Mouse (Mus musculus) cerebellum, postnatal 25 days (tissue): ENCODE measurements around the gene Map3k12.

Source experiments
- DNase-seq, 2 experiments: peaks; one replicate each; pipeline ENCODE4 v3.0.0; 2021; ENCODE audit warnings: mixed read lengths in 2 of 2

The Map3k12 gene

GRCm38 (mm10) chr15:102516728-102517404 is at the start of gene Map3k12:
Gene Map3k12 (minus strand): TSS chr15:102517064.
- peak; percentile 89 to 90 for DNase-seq

DNA sequence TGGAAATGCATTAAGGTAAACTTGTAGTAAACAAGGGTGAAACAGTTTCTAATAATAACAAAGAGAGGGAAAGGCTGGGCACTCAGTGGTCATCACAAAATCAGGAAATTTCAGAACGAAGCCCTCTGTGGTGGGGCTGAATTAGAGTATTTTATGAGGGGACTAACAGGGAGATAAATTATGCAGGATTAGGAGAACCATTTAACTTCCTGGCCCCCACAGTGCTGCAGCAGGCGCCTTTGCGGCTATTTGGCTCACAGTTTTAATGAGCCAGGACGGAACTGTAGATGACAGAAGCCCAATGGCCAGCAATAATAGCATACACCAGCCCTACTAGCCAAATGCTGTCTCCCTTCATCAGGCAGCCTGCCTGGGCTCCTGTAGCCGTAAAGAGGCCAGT is 46.8 kb upstream of the Map3k12 start:
- peak in 1 of 2 experiments; percentile 47 for DNase-seq

DNA sequence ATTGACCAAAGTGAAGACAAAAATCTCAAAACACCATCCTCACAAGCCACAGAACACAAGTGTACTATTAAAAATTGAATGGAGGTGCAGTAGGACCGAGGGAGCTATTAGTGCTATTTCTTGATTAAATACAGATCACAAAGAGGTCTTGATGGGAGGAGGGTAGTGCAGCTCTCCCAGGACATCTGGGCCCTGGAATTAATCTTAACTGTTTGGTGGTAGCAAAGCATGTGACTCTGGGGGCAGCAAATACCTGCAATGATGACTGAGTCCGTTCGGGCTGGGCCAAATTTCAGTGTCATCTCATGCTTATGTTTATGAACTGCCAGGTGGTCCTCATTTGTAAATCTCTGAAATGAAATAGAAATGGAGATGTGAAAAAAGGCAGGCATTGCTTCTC is 46.2 kb upstream of the Map3k12 start:
- no peak for DNase-seq

DNA sequence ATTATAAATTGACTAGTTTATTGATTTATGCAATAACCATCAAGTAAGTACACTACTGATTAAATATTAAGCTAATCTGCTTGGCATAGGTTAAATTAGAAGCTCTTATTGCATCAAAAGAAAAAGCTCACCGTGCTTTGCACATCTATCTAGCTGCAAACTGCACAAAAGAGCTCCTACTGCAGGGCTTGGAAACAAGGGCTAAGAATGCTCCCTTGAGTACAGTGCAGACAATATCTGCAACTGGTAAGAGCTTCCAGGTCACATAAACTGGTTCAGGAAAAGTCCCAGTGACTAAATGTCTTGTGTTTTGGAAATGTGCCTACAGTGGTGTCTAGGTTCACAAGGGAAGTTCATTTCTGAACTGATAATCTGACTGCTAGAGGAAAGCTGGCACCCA is 45.6 kb upstream of the Map3k12 start:
- DNase-seq: no peak

DNA sequence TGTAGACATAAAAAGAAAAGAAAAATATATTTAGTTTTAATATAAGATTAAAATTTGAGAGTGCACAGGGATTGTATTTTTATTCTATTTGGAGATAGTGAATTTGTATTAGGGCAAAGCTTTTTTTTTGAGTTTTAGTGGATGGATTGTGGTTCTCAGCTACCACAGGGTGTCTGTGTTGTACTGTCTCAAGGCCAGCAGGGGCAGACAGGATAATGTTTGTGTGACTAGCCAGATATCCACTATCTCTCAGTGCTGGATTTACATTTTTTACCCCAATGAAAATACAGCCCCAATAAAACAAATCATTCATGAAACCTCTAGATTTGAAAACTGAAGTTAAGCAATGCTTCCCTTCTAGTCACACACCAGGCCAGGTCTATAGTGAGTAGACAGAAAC is 40.7 kb upstream of the Map3k12 start:
- peak in 1 of 2 experiments; percentile 51 for DNase-seq

DNA sequence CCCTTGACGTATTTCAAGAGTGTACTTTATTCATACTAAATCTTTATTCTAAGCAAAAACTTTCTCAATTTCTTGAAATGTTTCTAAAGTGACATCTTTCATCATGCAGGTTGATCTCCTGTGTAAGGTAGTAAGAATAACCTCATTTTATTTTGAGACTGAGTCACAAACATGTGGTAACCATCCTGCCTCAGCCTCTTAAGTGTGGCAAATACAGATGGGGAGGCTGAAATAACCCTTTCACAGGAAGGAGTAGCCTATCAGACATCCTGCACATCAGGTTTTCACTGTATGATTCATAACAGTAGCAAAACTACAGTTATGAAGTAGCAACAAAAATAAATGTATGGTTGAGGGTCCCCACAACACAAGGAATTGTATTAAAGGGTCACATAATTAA is 38.7 kb upstream of the Map3k12 start:
- no peak for DNase-seq

GRCm38 (mm10) chr15:102552599-102552998 is 35.7 kb upstream of the Map3k12 start:
- DNase-seq: no peak

DNA sequence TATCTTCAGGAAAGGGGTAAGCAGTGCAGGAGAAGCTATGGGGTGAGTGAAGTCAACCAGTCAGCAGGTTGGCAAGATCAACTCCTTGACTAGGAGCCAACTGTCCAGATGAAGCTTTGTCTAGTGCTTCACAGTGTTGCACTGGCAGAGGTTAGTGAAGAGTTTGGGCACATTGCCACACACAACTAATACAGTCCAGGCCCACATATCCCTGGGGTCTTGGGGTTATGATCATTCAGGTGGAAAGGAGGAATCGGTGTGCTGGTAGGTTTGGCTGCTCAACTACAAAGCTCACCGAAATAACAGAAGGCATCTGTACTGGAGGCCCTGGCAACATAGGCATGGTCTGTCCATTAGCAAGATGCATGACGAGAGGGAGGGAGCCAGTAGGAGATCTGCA is 30.6 kb upstream of the Map3k12 start:
- DNase-seq: peak; percentile 89 to 90

DNA sequence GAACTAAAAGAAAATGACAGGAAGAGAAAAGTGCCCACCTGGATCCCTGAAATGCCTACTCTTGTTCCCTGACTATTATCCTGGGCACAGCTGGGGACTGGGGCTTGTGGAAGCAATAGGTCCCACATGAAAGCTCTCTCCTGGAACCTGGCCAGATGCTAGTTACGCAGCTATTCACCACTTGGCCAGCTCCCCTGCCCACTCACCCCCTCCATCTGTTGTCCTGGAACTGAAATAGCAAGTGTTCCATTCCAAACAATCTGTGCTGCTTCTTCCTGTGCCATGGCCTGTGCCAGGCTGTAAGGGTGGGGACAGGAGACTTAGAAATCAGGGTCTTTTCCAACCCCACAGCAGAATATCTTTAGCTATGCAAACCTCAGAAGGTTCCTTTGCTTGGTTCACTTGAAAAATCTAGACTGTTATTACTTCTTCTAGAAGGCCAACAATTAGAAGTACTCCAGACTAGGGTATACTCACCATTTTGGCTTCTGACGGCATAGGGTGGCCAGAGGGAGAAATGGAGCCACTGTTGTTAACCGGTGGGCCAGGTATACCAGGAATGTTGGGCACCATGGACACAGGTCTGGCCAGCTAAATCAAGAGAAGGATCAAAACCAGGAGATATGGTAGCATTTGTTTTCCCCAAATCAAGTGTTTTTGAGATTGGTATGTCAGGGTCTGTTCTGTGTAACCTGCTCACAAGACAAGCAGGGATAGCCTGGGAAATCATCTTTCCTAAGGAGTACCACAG is 30.0 kb upstream of the Map3k12 start:
- DNase-seq: peak; percentile 94 to 97

GRCm38 (mm10) chr15:102546246-102546645 is 29.4 kb upstream of the Map3k12 start:
- DNase-seq: peak; percentile 51 to 63

DNA sequence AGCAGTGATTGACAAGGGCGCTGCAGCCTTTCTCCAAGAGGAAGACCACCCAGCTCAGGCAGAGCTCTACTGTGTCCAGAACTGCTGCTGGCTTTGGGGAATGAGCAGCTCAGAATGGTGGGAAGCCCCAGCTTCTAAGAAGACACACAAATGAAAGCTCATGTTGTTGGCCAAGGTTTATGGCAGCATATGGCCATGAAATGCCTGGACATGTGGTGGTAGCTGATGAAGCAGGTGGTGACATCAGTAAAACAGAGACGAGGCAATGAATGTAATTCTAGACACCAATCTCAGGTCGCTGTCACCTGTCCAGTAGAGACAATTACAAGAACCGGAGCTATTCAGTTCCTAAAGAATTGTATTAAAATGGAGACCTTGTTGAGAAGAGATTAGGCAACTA is 27.9 kb upstream of the Map3k12 start:
- DNase-seq: peak; percentile 90 to 92

DNA sequence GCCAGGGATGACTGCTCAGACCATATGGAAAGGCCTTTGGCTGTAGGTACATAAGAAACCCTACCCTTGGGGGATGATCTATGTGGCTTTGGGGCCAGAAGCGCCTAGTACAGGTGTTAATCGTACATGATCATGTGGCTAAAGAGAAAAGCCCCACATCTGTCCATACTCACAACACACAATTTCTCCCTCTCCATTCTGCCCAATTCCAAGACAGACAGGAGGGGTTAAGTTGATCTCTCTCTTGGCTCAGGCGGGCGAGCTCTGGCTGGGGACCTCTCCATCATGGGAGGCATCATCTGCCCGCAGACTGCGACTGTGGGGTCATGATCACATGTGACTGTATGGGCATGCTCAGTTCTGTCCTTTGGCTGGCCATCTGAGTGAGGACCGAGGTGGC is 17.1 kb upstream of the Map3k12 start:
- DNase-seq: peak in 1 of 2 experiments; percentile 32

DNA sequence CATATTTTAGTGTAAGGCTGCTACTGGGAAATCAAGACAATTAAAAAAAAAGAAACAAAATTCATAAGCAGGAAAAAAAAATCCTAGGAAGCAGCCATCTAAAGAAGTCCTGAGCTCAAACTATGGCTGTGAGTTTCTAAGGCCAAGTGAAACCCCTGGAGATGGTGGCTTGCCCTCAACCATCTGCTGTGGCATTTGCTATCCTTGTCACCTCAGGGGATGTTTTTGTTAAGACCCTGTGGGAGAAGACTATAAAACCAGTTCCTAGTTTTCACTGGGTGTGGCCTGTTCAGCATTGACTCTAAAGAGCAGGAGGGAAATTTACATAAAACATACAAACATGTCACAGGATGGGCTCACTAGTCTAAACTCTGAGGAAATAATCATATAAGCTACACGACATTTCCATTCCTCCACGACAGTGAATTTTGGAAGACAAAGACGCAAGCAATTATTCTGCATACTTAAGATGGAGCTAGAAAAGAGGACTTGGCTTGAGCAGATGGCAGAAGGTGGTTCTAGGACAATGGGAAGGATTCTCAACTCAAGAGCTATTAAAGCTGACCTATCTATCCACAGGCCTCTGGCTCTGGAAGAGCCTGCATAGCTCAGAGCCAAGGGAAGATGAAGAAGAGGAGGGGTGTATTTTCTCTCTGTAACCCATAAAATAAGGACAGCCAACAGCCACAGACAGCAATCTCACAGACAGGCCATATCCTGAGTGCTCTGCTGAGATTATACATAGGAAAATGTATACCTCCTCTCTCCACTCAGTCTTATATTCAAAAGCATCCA is 15.4 kb upstream of the Map3k12 start:
- peak; percentile 55 to 67 for DNase-seq

DNA sequence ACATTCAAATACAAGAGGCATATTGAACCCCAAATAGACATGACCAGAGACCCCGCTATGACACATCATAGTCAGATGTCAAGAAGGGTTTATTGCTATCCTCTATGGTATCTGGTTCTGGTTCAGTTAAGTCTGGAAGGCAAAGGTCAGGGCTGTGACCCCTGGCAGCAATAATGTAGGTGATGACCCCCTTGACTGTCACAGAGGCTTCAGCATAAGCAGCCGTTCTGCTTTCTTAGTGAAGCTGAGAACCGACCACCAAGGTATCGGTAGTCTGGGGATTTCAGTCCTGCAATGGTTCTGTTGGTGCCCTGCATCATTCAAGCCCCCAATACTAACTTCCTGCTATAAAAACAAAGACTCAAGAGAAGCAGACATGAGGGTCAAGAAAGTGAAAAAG is 14.7 kb upstream of the Map3k12 start:
- DNase-seq: no peak

DNA sequence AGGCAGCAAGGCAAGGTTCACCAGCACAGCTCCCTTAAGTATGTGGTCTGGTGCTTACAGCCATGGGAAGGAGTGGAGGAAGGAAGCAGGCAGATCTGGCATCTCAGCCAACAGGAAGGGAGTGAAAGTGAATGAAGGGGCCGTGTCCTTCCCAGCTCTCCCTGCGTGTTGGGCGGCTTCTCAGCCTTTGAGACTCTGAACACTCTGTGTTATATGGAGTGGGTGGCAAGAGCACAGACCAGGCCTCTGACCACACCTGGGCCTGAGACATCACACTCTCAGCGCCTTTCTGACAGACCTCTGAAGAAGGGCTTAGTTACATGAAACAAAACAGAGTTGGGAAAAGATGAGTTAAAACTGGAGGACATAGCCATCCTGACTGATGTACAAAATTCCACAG is 13.7 kb upstream of the Map3k12 start:
- DNase-seq: no peak

DNA sequence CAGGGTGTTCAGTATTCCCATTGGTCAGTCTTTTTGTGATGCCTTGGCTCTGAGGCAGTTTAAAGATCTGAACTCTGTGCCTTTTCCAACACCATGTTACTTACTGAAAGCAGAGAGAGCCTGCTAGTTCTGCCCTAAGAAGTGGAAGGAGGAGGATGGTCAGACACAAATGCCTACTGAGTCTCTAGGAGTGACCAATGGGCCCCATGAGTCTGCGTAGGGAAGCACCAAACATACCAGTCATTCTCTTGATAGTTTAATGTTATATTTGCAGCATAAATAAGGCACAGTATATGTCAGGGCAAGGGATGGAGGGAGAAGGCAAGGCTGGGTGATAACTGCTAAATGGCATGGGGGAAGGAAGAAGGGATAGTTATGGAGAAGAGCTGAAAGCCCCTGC is 11.5 kb upstream of the Map3k12 start:
- DNase-seq: no peak

GRCm38 (mm10) chr15:102527936-102528335 is 11.1 kb upstream of the Map3k12 start:
- peak in 1 of 2 experiments; percentile 59 for DNase-seq

DNA sequence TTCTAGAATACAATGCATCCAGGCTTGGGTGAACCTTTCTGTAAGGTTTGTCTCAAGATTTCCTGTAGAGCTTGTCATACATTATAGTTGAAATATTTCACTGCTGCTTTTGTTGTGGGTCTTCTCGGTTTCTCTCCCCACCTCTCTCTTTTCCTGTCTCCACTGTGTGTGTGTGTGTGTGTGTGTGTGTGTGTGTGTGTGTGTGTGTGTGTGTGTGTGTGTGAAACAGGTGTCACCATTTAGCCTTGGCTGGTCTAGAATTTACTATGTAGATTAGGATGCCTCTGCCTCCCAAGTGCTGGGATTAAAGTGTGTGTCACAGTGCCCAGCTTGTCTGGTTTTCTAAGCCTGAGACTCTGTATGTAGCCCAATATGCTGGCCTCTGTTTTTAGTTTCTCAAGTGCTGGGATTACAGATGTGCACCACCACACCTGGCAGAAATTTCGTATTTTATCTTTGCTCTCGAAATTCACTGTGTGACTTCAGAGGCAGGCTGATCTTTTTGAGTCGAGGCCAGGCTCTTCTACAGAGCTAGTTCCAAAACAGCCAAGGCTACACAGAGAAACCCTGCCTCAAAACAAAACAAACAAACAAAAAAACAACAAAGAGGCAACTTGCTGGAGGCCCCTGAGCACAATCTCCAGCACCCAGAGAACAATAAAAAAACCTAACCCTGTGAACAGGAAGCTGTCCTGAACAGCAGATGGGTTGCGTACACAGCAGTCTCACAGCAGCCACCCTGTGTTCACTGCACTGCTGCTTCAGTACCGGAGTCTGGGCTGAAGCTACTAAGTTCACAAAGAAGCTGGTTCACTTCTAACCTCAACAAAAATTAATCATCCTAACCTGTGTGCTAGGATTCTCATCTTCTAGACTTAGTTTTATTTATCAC is 9.5 kb upstream of the Map3k12 start:
- no peak for DNase-seq

- DNase-seq: peak; percentile 91 to 92
Observed at GRCm38 (mm10) chr15:102524892-102525485, 8.1 kb upstream of the Map3k12 start, which contains the start of gene Npff. Gene Npff (minus strand): TSS chr15:102524942.

GRCm38 (mm10) chr15:102521480-102521879 is 4.6 kb upstream of the Map3k12 start:
- DNase-seq: peak in 1 of 2 experiments; percentile 27

- DNase-seq: peak; percentile 60 to 67
Observed at GRCm38 (mm10) chr15:102520416-102520815, 3.6 kb upstream of the Map3k12 start.
